Mouse (Mus musculus) embryonic fibroblast, embryonic 13.5 days (primary cell): ENCODE measurements around the gene Spata31d1b.

Experiments
- CTCF ChIP-seq: IDR thresholded peaks from 2 replicates; pipeline ENCODE4 v1.5.1; 2011; ENCODE audit warnings: mild to moderate bottlenecking, control low read depth, low read length, moderate library complexity, borderline replicate concordance; ENCODE audit not compliant: insufficient read depth
- POLR2A ChIP-seq: IDR thresholded peaks from 2 replicates; pipeline ENCODE4 v1.6.1; 2011; ENCODE audit warnings: low read depth, mild to moderate bottlenecking, control low read depth, low read length, moderate library complexity

GRCm38 (mm10) chr13:59756906-59757305 lies 44.8 kb downstream of the Spata31d1b start:
- no peak for TF ChIP-seq POLR2A
- no peak for TF ChIP-seq CTCF
